Mouse (Mus musculus) neutrophil, adult 59 days (primary cell): Measurements from ENCODE around the gene Fosb. TPM values are rescaled to one million over a fixed set of nuclear protein-coding genes. Genes with fewer than 3 reads are reported as not detected.

Experiments used
- total RNA-seq, 2 experiments: library from RNA; stranded (reverse); gene quantifications; 1 replicate in 1 of 2; 2 replicates in 1 of 2; pipeline ENCODE4 v1.2.4; 2023

Gene Fosb
- 1,000 to 10,000 TPM in 1 of 2 experiments, 100 to 1,000 TPM in 1; 803 to 1,216 TPM for total RNA-seq

GRCm38 (mm10) chr7:19309884-19310641 is at the start of gene Fosb:
Gene Fosb (minus strand): TSS chr7:19310051.

DNA sequence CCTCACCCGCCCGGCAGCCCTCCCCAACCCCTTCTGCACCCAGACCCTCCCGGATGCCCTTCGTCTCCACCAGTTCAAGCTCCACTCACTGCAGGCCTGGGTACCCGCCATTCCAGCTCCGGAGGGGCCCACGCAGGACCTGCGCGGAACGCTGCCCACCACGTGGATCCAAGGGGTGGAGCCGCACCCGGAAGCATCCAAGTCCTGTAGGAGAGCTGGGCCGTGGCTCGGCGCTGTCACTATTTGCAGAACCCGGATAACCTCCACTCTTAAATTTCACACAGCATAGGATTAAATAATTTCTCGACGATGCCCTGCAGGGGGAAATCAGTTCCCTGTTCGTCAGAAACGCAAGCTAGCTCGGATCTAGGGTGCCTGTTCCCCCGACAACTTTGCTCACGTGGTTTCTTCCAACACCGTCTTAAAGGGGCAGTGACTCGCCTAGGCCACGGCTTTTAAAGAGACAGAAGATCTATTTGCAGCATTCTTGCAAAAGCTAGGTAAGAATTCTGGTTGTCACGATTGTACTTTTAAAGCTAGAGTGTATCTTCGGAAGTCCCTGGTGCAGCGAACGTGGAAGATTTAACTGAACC is 49.5 kb upstream of the Fosb start, which contains the start of the genes Cd3eap and Ppp1r13l:
Gene Cd3eap (minus strand): TSS at position 185 of the 593 bp plus-strand sequence.
Gene Ppp1r13l (plus strand): TSS at position 451 of the 593 bp plus-strand sequence.

DNA sequence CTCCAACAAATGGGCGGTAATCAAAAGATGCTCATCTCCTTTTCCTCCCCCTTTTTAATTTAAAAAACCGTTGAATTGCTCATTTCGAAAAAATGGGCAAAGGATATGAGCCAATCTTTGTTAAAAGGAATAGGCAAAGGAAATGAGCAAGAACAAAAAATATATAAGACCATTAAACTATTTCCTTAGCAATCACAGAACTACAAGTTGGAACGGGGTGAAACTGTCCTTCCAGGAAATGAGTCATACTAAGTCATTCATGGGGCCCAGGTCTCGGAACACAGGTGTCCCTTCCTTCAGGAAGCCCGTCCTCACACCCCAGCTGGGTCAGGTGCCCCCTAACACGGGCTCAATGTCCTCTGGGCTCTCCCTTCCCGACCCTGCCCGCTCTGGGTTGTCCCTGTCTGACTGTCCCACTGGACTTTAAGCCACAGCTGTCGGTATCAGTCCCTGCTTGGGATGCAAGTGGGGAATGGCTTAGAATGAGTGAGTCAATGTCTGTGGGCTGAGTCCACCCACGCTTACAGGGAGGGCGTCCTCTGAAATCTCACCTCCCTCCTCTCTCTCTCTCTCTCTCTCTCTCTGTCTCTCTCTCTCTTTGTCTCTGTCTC is 34.5 kb upstream of the Fosb start, which contains the start of gene Ercc1:
Gene Ercc1 (plus strand): TSS at position 542 of the 611 bp plus-strand sequence.

DNA sequence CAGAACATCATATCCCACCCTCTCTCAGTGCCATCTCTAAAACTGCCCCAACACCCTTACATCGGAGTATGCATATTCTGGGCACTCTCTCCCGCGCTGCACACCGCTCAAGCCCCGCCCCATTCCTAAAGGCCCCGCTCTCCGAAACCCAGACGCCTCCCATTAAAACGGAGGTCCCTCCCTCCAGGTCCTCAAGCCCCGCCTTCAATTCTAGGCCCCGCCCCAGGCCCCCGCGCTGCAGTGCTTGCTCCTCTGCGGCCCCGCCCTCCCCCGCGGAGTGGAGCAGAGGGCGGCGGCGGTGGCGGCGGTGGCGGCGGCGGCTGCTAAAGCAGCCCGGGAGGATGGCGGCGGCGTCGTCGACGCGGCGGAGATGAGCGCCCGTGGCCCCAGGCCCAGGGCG is 27.5 kb downstream of the Fosb start, which contains the start of gene Rtn2:
Gene Rtn2 (plus strand): TSS at position 240 of the 400 bp plus-strand sequence.

DNA sequence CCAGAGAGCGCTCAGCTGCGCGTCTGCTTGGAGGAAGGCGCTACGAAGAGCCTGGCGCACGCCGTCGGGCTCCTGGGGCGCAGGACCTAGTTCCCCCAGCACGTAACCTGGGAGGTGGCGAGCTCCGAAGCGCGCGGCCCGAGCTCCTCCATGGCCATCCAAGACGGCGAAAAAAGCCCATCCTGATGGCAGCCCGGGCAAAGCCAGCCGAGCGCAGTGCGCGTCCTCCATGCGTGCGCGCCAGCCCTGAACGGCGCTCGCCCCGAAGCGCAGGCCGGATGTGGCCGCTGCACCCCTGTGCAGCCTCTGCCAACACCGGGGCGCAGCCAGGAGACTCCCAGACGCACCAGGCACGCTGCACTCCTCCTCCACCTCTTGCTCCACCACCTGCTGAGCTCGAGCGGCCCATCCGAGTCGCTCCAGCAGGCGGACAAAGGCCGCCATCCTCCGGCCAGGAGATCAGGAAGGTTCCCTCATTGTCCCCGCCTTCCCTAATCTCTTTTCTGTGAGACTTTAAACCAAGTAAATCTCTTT is 30.2 kb downstream of the Fosb start, which contains the start of gene Ppm1n:
Gene Ppm1n (minus strand): TSS at position 484 of the 534 bp plus-strand sequence.

DNA sequence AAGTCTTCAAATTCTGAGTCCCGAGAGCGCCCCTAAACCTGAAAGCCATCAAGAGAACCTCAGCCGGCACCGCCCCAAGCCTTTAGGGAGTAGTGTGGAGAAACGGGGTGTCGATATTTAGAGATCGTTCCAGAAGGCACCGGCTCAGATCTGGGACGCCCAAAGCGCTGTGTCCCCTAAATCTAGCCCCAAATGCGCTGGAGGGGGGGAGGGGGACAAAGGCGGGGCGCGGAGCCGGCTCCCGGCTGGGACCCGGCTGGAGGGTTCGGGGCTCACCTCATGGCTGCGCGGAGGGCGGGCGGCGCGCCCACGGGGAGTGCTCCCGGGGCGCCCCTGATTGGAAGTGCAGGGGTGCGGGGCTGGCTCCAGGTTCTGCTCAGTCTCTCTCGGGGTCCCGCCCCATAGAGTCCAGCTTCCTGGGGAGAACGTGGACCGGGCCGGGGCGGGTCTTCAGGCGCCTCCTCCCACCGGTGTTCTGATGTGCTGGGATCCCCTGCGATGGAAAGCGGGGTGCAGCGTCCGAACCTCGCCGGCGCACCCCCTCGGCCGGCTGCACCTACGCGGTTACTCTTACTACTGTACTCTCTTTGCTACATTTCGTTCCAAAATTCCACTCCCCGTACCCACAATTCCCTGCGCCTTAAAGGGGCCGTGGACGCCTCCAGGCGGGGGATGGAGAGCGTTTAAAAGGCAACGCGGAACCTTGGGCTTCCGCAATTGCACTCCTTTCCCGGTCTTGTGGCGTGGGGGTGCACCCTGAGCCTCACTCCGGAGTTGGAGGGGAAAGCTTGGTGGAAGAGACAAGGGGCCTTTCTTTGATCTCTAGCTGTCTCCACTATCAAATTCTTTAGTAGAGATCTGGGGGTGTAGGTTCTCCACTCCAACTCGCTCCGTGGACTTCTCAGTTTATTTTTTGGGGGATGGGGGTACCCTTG is 38.3 kb downstream of the Fosb start, which contains the start of gene Vasp:
Gene Vasp (minus strand): TSS at position 580 of the 935 bp plus-strand sequence.

Other genes starting within 250 kb of the Fosb start
- gene Dmwd, start 233.8 kb downstream of the Fosb start, total RNA-seq, result 10 to 100 TPM; 15.0 to 21.7 TPM
- 10 to 100 TPM in 1 of 2 experiments, 1 to 10 TPM in 1; 9.9 to 10.7 TPM for gene Dmpk, start 226.2 kb downstream of the Fosb start, total RNA-seq
- gene Six5, start 215.5 kb downstream of the Fosb start, total RNA-seq, result under 1 TPM; 0.11 to 0.33 TPM
- gene Gm4969, start 191.7 kb downstream of the Fosb start, total RNA-seq, result not detected
- gene Fbxo46, start 190.2 kb downstream of the Fosb start, total RNA-seq, result 10 to 100 TPM; 14.9 to 15.0 TPM
- 10 to 100 TPM; 10.0 to 10.4 TPM for gene Qpctl, start 160.8 kb downstream of the Fosb start, total RNA-seq
- gene Snrpd2, start 160.3 kb downstream of the Fosb start, total RNA-seq, result 10 to 100 TPM; 39.5 to 43.0 TPM
- gene Gipr, start 143.9 kb downstream of the Fosb start, total RNA-seq, result not detected
- gene Eml2, start 133.6 kb downstream of the Fosb start, total RNA-seq, result 10 to 100 TPM; 60.2 to 79.8 TPM
- under 1 TPM in 1 of 2 experiments, not detected in 1; 0.13 TPM for gene Gpr4, start 97.5 kb downstream of the Fosb start, total RNA-seq
- 10 to 100 TPM; 22.3 to 24.6 TPM for gene Opa3, start 81.7 kb downstream of the Fosb start, total RNA-seq
- gene Vasp, start 38.2 kb downstream of the Fosb start, total RNA-seq, result 100 to 1,000 TPM; 636 to 660 TPM
- under 1 TPM in 1 of 2 experiments, not detected in 1; 0.49 TPM for gene Ppm1n, start 30.0 kb downstream of the Fosb start, total RNA-seq
- gene Rtn2, start 27.4 kb downstream of the Fosb start, total RNA-seq, result not detected
- 10 to 100 TPM; 17.0 to 24.4 TPM for gene Ercc1, start 34.7 kb upstream of the Fosb start, total RNA-seq
- gene Cd3eap, start 49.4 kb upstream of the Fosb start, total RNA-seq, result 1 to 10 TPM; 6.7 to 7.1 TPM
- gene Ppp1r13l, start 49.7 kb upstream of the Fosb start, total RNA-seq, result 1 to 10 TPM; 1.7 to 2.0 TPM
- gene Ercc2, start 72.0 kb upstream of the Fosb start, total RNA-seq, result 10 to 100 TPM; 15.0 to 20.7 TPM
- gene Klc3, start 94.1 kb upstream of the Fosb start, total RNA-seq, result under 1 TPM; 0.42 to 0.62 TPM
- 1 to 10 TPM; 2.1 to 2.2 TPM for gene Ckm, start 94.7 kb upstream of the Fosb start, total RNA-seq
- 10 to 100 TPM; 28.3 to 31.5 TPM for gene Mark4, start 148.8 kb upstream of the Fosb start, total RNA-seq
- under 1 TPM; 0.38 to 0.42 TPM for gene Exoc3l2, start 153.3 kb upstream of the Fosb start, total RNA-seq
- 1 to 10 TPM; 9.0 to 9.2 TPM for gene Bloc1s3, start 198.3 kb upstream of the Fosb start, total RNA-seq
- 10 to 100 TPM; 23.9 to 24.1 TPM for gene Trappc6a, start 198.3 kb upstream of the Fosb start, total RNA-seq
- gene Nkpd1, start 207.8 kb upstream of the Fosb start, total RNA-seq, result not detected